Mouse (Mus musculus) ovary, adult 2 months (tissue): ENCODE results near the gene Lrrc71. TPM values are rescaled to one million over a fixed set of nuclear protein-coding genes. Genes with fewer than 3 reads are reported as not detected.

Experiments used
- polyA plus RNA-seq: library from polyadenylated mRNA; depleted of rRNA; stranded (reverse); fragments of >200 nt; gene quantifications from 2 replicates; pipeline ENCODE4 v1.2.3, GENCODE M21; 2012; rRNA removed

The Lrrc71 gene
- 9.1 and 10.7 TPM in 2 replicates for polyA plus RNA-seq

DNA sequence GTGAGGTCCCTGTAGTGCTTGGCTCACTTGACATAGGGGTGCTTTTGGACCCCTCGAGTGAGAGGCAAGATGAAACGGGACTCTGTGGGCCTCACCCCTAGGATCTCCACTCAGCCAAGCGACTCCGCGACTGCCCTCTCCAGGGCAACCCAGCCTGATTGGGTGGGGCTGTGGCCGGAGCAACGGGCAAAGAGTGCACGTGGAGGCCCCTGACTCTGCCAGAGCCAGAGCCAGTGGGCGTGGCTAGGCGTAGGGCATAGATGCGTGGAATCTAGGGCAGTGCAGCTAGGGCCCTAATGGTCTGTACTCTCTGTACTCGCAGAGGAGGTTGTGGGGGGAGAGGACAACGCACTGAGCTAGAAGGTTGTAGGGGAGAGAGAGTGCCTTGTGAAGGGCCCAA is at the start of gene Lrrc71:
TSS of gene Lrrc71 (minus strand) at position 195 of the 400 bp plus-strand sequence.

DNA sequence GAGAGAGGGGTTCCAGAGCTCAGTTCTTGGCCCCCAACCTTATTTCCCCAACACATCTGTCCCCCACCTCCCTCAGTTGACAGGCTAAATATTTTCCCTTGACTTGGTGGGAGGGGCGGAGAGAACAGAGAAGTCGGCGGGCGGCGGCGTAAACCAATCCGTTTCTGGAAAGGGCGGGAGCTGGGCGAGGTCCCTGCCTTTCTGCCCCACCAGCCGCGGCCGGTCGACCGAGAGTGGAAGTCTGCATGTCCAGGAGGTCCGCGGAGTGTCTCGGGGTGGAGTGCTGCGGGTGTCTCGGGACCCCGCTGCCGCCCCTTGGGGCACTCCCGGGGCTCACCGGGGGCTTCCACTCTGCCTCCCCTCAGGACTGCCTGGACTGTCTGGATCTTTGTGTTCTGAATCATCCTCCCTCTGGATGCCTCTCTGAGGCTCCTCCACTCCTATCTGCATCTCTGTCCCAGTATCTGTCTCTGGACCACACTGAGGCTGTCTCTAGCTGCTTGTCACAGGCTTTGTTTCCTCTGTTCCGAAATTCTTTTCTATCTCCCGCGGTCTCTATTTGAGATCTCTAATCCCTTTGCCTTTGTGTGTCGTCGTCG is 48.4 kb upstream of the Lrrc71 start, which contains the start of gene Insrr:
TSS of gene Insrr (plus strand) at position 216 of the 599 bp plus-strand sequence.

DNA sequence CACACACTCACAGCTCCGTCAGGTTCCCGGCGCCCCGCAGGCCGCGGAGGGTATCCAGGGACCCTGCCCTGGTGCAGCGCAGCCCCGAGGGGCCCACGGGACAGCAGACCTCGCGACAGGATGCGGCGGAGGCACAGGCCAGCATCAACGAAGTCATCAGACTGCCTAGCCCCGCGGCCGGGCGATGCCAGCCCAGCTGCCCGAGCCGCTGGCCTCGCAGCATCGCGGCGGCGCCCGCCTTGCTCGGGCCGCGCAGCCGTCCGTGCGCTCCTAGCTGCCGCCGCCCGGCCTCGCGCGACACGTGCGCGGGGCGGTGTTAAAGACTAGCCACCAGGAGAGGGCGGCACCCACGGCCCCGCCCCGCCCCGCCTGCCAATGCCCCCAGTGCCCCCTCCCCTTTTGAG is 46.5 kb upstream of the Lrrc71 start, which contains the start of gene Ntrk1:
TSS of gene Ntrk1 (minus strand) at position 241 of the 404 bp plus-strand sequence.

Other genes with a start within 250 kb of the Lrrc71 start
- 9.6 and 11.5 TPM in 2 replicates for gene Etv3, start 223.2 kb downstream of the Lrrc71 start, polyA plus RNA-seq
- 39.5 and 42.8 TPM in 2 replicates for gene Arhgef11, start 131.1 kb downstream of the Lrrc71 start, polyA plus RNA-seq
- gene Ntrk1, start 46.5 kb upstream of the Lrrc71 start, polyA plus RNA-seq, result 4.4 and 5.1 TPM in 2 replicates
- 0.51 and 0.78 TPM in 2 replicates for gene Insrr, start 48.3 kb upstream of the Lrrc71 start, polyA plus RNA-seq
- gene Pear1, start 75.7 kb upstream of the Lrrc71 start, polyA plus RNA-seq, result 123 and 134 TPM in 2 replicates
- gene Sh2d2a, start 98.1 kb upstream of the Lrrc71 start, polyA plus RNA-seq, result 0.92 and 1.1 TPM in 2 replicates
- gene Prcc, start 137.0 kb upstream of the Lrrc71 start, polyA plus RNA-seq, result 37.4 and 39.5 TPM in 2 replicates
- gene Hdgf, start 157.7 kb upstream of the Lrrc71 start, polyA plus RNA-seq, result 75.4 and 79.0 TPM in 2 replicates
- gene Mrpl24, start 170.9 kb upstream of the Lrrc71 start, polyA plus RNA-seq, result 17.9 and 22.9 TPM in 2 replicates
- 17.2 and 19.6 TPM in 2 replicates for gene Isg20l2, start 181.7 kb upstream of the Lrrc71 start, polyA plus RNA-seq
- gene Rrnad1, start 182.1 kb upstream of the Lrrc71 start, polyA plus RNA-seq, result 54.9 and 58.7 TPM in 2 replicates
- gene Crabp2, start 200.0 kb upstream of the Lrrc71 start, polyA plus RNA-seq, result 12.1 and 24.3 TPM in 2 replicates
- gene Nes, start 222.5 kb upstream of the Lrrc71 start, polyA plus RNA-seq, result 6.6 and 11.3 TPM in 2 replicates